Mouse (Mus musculus): ENCODE measurements around the gene Cacna1b. TPM values are rescaled to one million over a fixed set of nuclear protein-coding genes. Genes with fewer than 3 reads are reported as not detected.

The Cacna1b gene
- total RNA-seq, 1 experiment from 2014 or later: not detected

- no peak for ATAC-seq (ENCODE audit: extremely low read depth, insufficient number of reproducible peaks, low FRiP score, poor library complexity, severe bottlenecking)
Measured at GRCm38 (mm10) chr2:24677629-24678028, 85.3 kb downstream of the Cacna1b start.

GRCm38 (mm10) chr2:24674432-24675006 is 88.4 kb downstream of the Cacna1b start:
- ATAC-seq (ENCODE audit: extremely low read depth, insufficient number of reproducible peaks, low FRiP score, poor library complexity, severe bottlenecking): no peak

GRCm38 (mm10) chr2:24668598-24668997 is 94.4 kb downstream of the Cacna1b start:
- ATAC-seq (ENCODE audit: extremely low read depth, insufficient number of reproducible peaks, low FRiP score, poor library complexity, severe bottlenecking): no peak

- no peak for ATAC-seq (ENCODE audit: extremely low read depth, insufficient number of reproducible peaks, low FRiP score, poor library complexity, severe bottlenecking)
Measured at GRCm38 (mm10) chr2:24664678-24665257, 98.2 kb downstream of the Cacna1b start.

- ATAC-seq (ENCODE audit: extremely low read depth, insufficient number of reproducible peaks, low FRiP score, poor library complexity, severe bottlenecking): no peak
Measured at GRCm38 (mm10) chr2:24659150-24659775, 103.7 kb downstream of the Cacna1b start.

- no peak for ATAC-seq (ENCODE audit: extremely low read depth, insufficient number of reproducible peaks, low FRiP score, poor library complexity, severe bottlenecking)
Measured at GRCm38 (mm10) chr2:24648503-24648902, 114.4 kb downstream of the Cacna1b start.

GRCm38 (mm10) chr2:24646452-24647146 is 116.4 kb downstream of the Cacna1b start:
- ATAC-seq (ENCODE audit: extremely low read depth, insufficient number of reproducible peaks, low FRiP score, poor library complexity, severe bottlenecking): no peak

- no peak for ATAC-seq (ENCODE audit: extremely low read depth, insufficient number of reproducible peaks, low FRiP score, poor library complexity, severe bottlenecking)
Measured at GRCm38 (mm10) chr2:24642834-24643233, 120.1 kb downstream of the Cacna1b start.

- no peak for ATAC-seq (ENCODE audit: extremely low read depth, insufficient number of reproducible peaks, low FRiP score, poor library complexity, severe bottlenecking)
Measured at GRCm38 (mm10) chr2:24638102-24638954, 124.6 kb downstream of the Cacna1b start.

- no peak for ATAC-seq (ENCODE audit: extremely low read depth, insufficient number of reproducible peaks, low FRiP score, poor library complexity, severe bottlenecking)
Measured at GRCm38 (mm10) chr2:24633645-24634044, 129.3 kb downstream of the Cacna1b start.

GRCm38 (mm10) chr2:24617141-24617540 is 145.8 kb downstream of the Cacna1b start:
- no peak for ATAC-seq (ENCODE audit: extremely low read depth, insufficient number of reproducible peaks, low FRiP score, poor library complexity, severe bottlenecking)

GRCm38 (mm10) chr2:24609789-24610188 is 153.2 kb downstream of the Cacna1b start:
- ATAC-seq (ENCODE audit: extremely low read depth, insufficient number of reproducible peaks, low FRiP score, poor library complexity, severe bottlenecking): no peak

GRCm38 (mm10) chr2:24608765-24609138 is 154.2 kb downstream of the Cacna1b start:
- no peak for ATAC-seq (ENCODE audit: extremely low read depth, insufficient number of reproducible peaks, low FRiP score, poor library complexity, severe bottlenecking)

GRCm38 (mm10) chr2:24607905-24608764 is 154.8 kb downstream of the Cacna1b start:
- no peak for ATAC-seq (ENCODE audit: extremely low read depth, insufficient number of reproducible peaks, low FRiP score, poor library complexity, severe bottlenecking)

- no peak for ATAC-seq (ENCODE audit: extremely low read depth, insufficient number of reproducible peaks, low FRiP score, poor library complexity, severe bottlenecking)
Measured at GRCm38 (mm10) chr2:24606531-24606930, 156.4 kb downstream of the Cacna1b start.

GRCm38 (mm10) chr2:24605096-24605495 is 157.9 kb downstream of the Cacna1b start:
- ATAC-seq (ENCODE audit: extremely low read depth, insufficient number of reproducible peaks, low FRiP score, poor library complexity, severe bottlenecking): no peak

GRCm38 (mm10) chr2:24589426-24589825 is 173.5 kb downstream of the Cacna1b start:
- no peak for ATAC-seq (ENCODE audit: extremely low read depth, insufficient number of reproducible peaks, low FRiP score, poor library complexity, severe bottlenecking)

- no peak for ATAC-seq (ENCODE audit: extremely low read depth, insufficient number of reproducible peaks, low FRiP score, poor library complexity, severe bottlenecking)
Measured at GRCm38 (mm10) chr2:24587999-24588398, 175.0 kb downstream of the Cacna1b start.

Measured in neutrophil, adult 5-6 weeks (primary cell).